Mouse (Mus musculus) lung, embryonic 15.5 days (tissue): ENCODE results near the gene Phc1. TPM values are rescaled to one million over a fixed set of nuclear protein-coding genes. Genes with fewer than 3 reads are reported as not detected.
"Not testable (repeated sequence)": the region's sequence is repeated elsewhere in the genome, so short reads cannot be mapped to it uniquely, and the experiment has no call there.

Source experiments
- ATAC-seq: fragments of 200-750 bp; cut with Nextera tagmentation; 2 replicates; pipeline ENCODE4 v1.8.0; 2017; ENCODE audit warnings: moderate number of reproducible peaks, borderline replicate concordance; ENCODE audit not compliant: low FRiP score, low TSS enrichment; ENCODE audit errors: extremely low read depth
- H3K27ac ChIP-seq: fragments of 300-500 bp; sonication (generic); 2 replicates; pipeline ENCODE4 v1.5.1; 2015; ENCODE audit warnings: moderate library complexity, mild to moderate bottlenecking, inconsistent platforms
- H3K27me3 ChIP-seq: fragments of 300-500 bp; sonication (generic); 2 replicates; pipeline ENCODE4 v1.6.1; 2015; ENCODE audit warnings: inconsistent platforms
- H3K36me3 ChIP-seq: fragments of 300-500 bp; sonication (generic); 2 replicates; pipeline ENCODE4 v1.6.1; 2015; ENCODE audit warnings: inconsistent platforms
- H3K4me1 ChIP-seq: fragments of 300-500 bp; sonication (generic); 2 replicates; pipeline ENCODE4 v1.6.1; 2015; ENCODE audit warnings: inconsistent platforms
- H3K4me2 ChIP-seq: fragments of 300-500 bp; sonication (generic); 2 replicates; pipeline ENCODE4 v1.6.1; 2015; ENCODE audit warnings: inconsistent platforms, mild to moderate bottlenecking, moderate library complexity
- H3K4me3 ChIP-seq: fragments of 300-500 bp; sonication (generic); 2 replicates; pipeline ENCODE4 v1.5.1; 2015; ENCODE audit warnings: mild to moderate bottlenecking, inconsistent platforms
- H3K9ac ChIP-seq: fragments of 300-500 bp; sonication (generic); 2 replicates; pipeline ENCODE4 v1.6.1; 2015; ENCODE audit warnings: inconsistent platforms
- H3K9me3 ChIP-seq: fragments of 300-500 bp; sonication (generic); 2 replicates; pipeline ENCODE4 v1.6.1; 2016; ENCODE audit warnings: inconsistent platforms
- WGBS: fragments of 180-500 bp; shearing (Covaris S2); methylation state at CpG from one replicate; pipeline ENCODE4 v1.1.7; 2015; 5-methylcytosine and 5-hydroxymethylcytosine counted together
- polyA plus RNA-seq: library from polyadenylated mRNA; unstranded; fragments of >200 nt; fragmentation: Nextera tagmentation; extraction: Ambion mirVana; gene quantifications from 2 replicates; pipeline ENCODE4 v1.2.1, GENCODE M21; 2015

The Phc1 gene
- polyA plus RNA-seq, 1 experiment from 2014 or later = 16.3 TPM

- no peaks in the 10 kb centered on the region for H3K9me3 ChIP-seq
- no peak for ATAC-seq
- no peaks in the 10 kb centered on the region for H3K4me1 ChIP-seq
- H3K27me3 ChIP-seq = no peaks in the 10 kb centered on the region
- H3K4me2 ChIP-seq = no peak overlapping the region
- 47% methylated on average over 9 of the region's 9 CpGs for WGBS
- no peak overlapping the region for H3K4me3 ChIP-seq
- no peaks in the 10 kb centered on the region for H3K36me3 ChIP-seq
- no peak overlapping the region for H3K27ac ChIP-seq
- no peak overlapping the region for H3K9ac ChIP-seq
Measured at GRCm38 (mm10) chr6:122355909-122356308, 15.5 kb upstream of the Phc1 start.

- ATAC-seq, H3K4me1 ChIP-seq, H3K27me3 ChIP-seq, H3K9me3 ChIP-seq, H3K4me2 ChIP-seq, H3K4me3 ChIP-seq, H3K9ac ChIP-seq, H3K27ac ChIP-seq, H3K36me3 ChIP-seq: not testable (repeated sequence)
- WGBS = 48% methylated on average over 1 of the region's 1 CpGs
Measured at GRCm38 (mm10) chr6:122347326-122347725, 7.0 kb upstream of the Phc1 start.

GRCm38 (mm10) chr6:122346399-122346798 is 6.0 kb upstream of the Phc1 start:
- Histone ChIP-seq H3K9ac (no peak overlapping the region), H3K27ac (no peak overlapping the region), H3K27me3 (no peaks in the 10 kb centered on the region), H3K9me3 (no peaks in the 10 kb centered on the region), H3K4me1 (peaks cover 12% of the 10 kb centered on the region), H3K4me3 (no peak overlapping the region), H3K36me3 (no peaks in the 10 kb centered on the region), H3K4me2 (no peak overlapping the region)
- no peak for ATAC-seq
- 83% methylated on average over 7 of the region's 7 CpGs for WGBS

GRCm38 (mm10) chr6:122345731-122346130 is 5.4 kb upstream of the Phc1 start:
- Histone ChIP-seq H3K4me1 (peaks cover 19% of the 10 kb centered on the region), H3K4me2 (no peak overlapping the region), H3K9ac (no peak overlapping the region), H3K27ac (no peak overlapping the region), H3K4me3 (no peak overlapping the region), H3K27me3 (no peaks in the 10 kb centered on the region), H3K36me3 (no peaks in the 10 kb centered on the region), H3K9me3 (no peaks in the 10 kb centered on the region)
- no peak for ATAC-seq
- WGBS = 57% methylated on average over 6 of the region's 6 CpGs

- H3K9me3 ChIP-seq = no peaks in the 10 kb centered on the region
- peaks cover 21% of the 10 kb centered on the region for H3K4me1 ChIP-seq
- no peak for ATAC-seq
- no peak overlapping the region for H3K4me2 ChIP-seq
- WGBS = 44% methylated on average over 9 of the region's 9 CpGs
- H3K9ac ChIP-seq = no peak overlapping the region
- H3K27me3 ChIP-seq = no peaks in the 10 kb centered on the region
- H3K27ac ChIP-seq = no peak overlapping the region
- H3K4me3 ChIP-seq = no peak overlapping the region
- H3K36me3 ChIP-seq = no peaks in the 10 kb centered on the region
Measured at GRCm38 (mm10) chr6:122344386-122345116, 4.2 kb upstream of the Phc1 start.

- H3K27me3 ChIP-seq = no peaks in the 10 kb centered on the region
- no peak overlapping the region for H3K4me3 ChIP-seq
- no peak overlapping the region for H3K9ac ChIP-seq
- ATAC-seq = no peak
- WGBS = 11% methylated on average over 10 of the region's 10 CpGs
- H3K27ac ChIP-seq = no peak overlapping the region
- H3K4me1 ChIP-seq = peaks cover 23% of the 10 kb centered on the region
- no peaks in the 10 kb centered on the region for H3K9me3 ChIP-seq
- no peak overlapping the region for H3K4me2 ChIP-seq
- no peaks in the 10 kb centered on the region for H3K36me3 ChIP-seq
Measured at GRCm38 (mm10) chr6:122343719-122344118, 3.4 kb upstream of the Phc1 start.

- Histone ChIP-seq H3K27me3 (no peaks in the 10 kb centered on the region), H3K9ac (no peak overlapping the region), H3K27ac (no peak overlapping the region), H3K4me2 (no peak overlapping the region), H3K36me3 (no peaks in the 10 kb centered on the region), H3K4me1 (peaks cover 31% of the 10 kb centered on the region), H3K9me3 (no peaks in the 10 kb centered on the region), H3K4me3 (no peak overlapping the region)
- no peak for ATAC-seq
- WGBS = 16% methylated on average over 5 of the region's 5 CpGs
Measured at GRCm38 (mm10) chr6:122342125-122342524, 1.8 kb upstream of the Phc1 start.

- Histone ChIP-seq H3K4me2 (peak overlapping the region; percentile 61; the same call in 1 of the 2 replicates), H3K36me3 (peaks cover 1% of the 10 kb centered on the region; the same call in 1 of the 2 replicates), H3K9me3 (no peaks in the 10 kb centered on the region), H3K9ac (no peak overlapping the region), H3K27me3 (no peaks in the 10 kb centered on the region), H3K27ac (peak overlapping the region; percentile 94; the same call in 1 of the 2 replicates), H3K4me3 (0 out of 2 replicates have a peak overlapping the region, but pooled peaks have one; percentile 81), H3K4me1 (peaks cover 31% of the 10 kb centered on the region)
- no peak for ATAC-seq
- 45% methylated on average over 7 of the region's 7 CpGs for WGBS
Measured at GRCm38 (mm10) chr6:122341038-122341810, 863 bp upstream of the Phc1 start.

- peak; percentile 88 for ATAC-seq
- no peaks in the 10 kb centered on the region for H3K27me3 ChIP-seq
- peak overlapping the region; percentile 61 for H3K4me2 ChIP-seq
- H3K36me3 ChIP-seq = peaks cover 13% of the 10 kb centered on the region
- H3K9me3 ChIP-seq = no peaks in the 10 kb centered on the region
- H3K4me3 ChIP-seq = peak overlapping the region; percentile 81
- peak overlapping the region; percentile 94 for H3K27ac ChIP-seq
- H3K4me1 ChIP-seq = peaks cover 31% of the 10 kb centered on the region
- under 1% methylated on average over 38 of the region's 71 CpGs for WGBS
- peak overlapping the region; percentile 67 for H3K9ac ChIP-seq
Measured at GRCm38 (mm10) chr6:122339648-122340341, 566 bp downstream of the Phc1 start.

GRCm38 (mm10) chr6:122339047-122339647 is 1.2 kb downstream of the Phc1 start:
- peak; percentile 72 for ATAC-seq
- H3K27ac ChIP-seq = peak overlapping the region; percentile 94
- H3K9ac ChIP-seq = peak overlapping the region; percentile 67
- H3K36me3 ChIP-seq = peaks cover 17% of the 10 kb centered on the region
- peak overlapping the region; percentile 61 for H3K4me2 ChIP-seq
- H3K4me3 ChIP-seq = peak overlapping the region; percentile 81
- no peaks in the 10 kb centered on the region for H3K27me3 ChIP-seq
- H3K9me3 ChIP-seq = no peaks in the 10 kb centered on the region
- H3K4me1 ChIP-seq = peaks cover 31% of the 10 kb centered on the region
- under 1% methylated on average over 49 of the region's 51 CpGs for WGBS

GRCm38 (mm10) chr6:122337546-122337945 is 2.8 kb downstream of the Phc1 start:
- no peak overlapping the region for H3K27ac ChIP-seq
- H3K4me3 ChIP-seq = no peak overlapping the region
- H3K4me2 ChIP-seq = no peak overlapping the region
- H3K9ac ChIP-seq = no peak overlapping the region
- H3K36me3 ChIP-seq = peaks cover 33% of the 10 kb centered on the region
- no peaks in the 10 kb centered on the region for H3K27me3 ChIP-seq
- H3K9me3 ChIP-seq = no peaks in the 10 kb centered on the region
- ATAC-seq = no peak
- 47% methylated on average over 6 of the region's 6 CpGs for WGBS
- H3K4me1 ChIP-seq = peaks cover 25% of the 10 kb centered on the region
